Mouse (Mus musculus) kidney, adult 2 months (tissue): ENCODE data around the gene Ptges.

Source experiments
- CTCF ChIP-seq: fragments of 200-500 bp; conservative IDR thresholded peaks from 2 replicates; pipeline ENCODE4 v1.5.1; 2011; ENCODE audit warnings: low read depth, mild to moderate bottlenecking, control low read depth, low read length, moderate library complexity, mixed read lengths; ENCODE audit not compliant: insufficient read depth, insufficient read length
- POLR2A ChIP-seq: fragments of 200-500 bp; IDR thresholded peaks from one replicate; pipeline ENCODE4 v1.6.1; 2011; ENCODE audit warnings: low read depth, low read length, control low read depth

DNA sequence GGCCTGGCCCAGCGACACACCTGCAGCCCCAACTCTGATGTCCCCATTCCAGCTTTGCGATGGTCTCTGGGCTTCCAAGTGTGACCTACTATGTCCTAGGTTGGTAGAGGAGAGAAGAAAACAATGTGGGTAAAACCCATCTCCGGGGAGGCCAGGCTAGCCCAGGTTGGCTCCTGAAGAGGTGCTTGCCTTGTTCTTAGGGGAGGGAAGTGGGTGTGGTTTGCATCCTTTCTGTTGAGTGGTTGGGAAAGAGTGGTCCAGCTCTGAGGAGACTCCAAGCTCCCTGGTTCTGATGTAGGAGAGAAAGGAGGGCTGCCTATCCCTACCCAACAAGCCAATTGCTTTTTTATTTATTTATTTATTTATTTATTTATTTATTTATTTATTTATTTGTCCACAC, 64.2 kb downstream of the Ptges start:
- TF ChIP-seq CTCF, result no peak
- no peak for TF ChIP-seq POLR2A
